Mouse (Mus musculus) cerebellum, postnatal 36 days (tissue): ENCODE results near the gene 2310034G01Rik.

Experiments
- DNase-seq, 2 experiments: peaks; one replicate each; pipeline ENCODE4 v3.0.0; 2021 to 2022; ENCODE audit warnings: mixed read lengths in 2 of 2

Gene 2310034G01Rik

DNA sequence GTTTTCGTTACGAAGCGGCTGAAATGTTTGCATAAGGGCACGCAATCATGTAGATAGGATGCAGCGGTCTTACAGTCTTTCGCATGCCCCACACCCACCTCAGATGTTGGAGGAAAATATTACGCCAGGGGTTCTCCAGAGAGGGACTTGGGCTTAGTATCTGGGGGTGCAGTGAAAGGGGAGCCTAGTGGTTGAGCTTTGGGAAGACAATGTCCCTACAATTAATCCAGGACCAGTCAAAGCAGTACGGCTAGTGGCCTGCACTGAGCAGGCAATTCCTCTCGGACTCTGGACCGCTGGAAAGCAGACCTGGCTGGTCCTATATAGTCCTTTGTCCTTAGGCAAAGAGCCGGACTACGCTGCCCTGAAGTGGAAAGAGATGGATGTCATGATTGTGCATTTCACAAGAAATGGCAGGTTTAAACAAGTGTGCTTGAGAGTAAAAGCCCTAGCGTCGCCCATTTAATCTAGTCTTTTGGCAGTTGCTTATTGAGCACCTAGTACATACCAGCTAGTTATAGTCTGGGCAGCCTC is 22.5 kb downstream of the 2310034G01Rik start:
- DNase-seq: peak in 1 of 2 experiments; percentile 43

DNA sequence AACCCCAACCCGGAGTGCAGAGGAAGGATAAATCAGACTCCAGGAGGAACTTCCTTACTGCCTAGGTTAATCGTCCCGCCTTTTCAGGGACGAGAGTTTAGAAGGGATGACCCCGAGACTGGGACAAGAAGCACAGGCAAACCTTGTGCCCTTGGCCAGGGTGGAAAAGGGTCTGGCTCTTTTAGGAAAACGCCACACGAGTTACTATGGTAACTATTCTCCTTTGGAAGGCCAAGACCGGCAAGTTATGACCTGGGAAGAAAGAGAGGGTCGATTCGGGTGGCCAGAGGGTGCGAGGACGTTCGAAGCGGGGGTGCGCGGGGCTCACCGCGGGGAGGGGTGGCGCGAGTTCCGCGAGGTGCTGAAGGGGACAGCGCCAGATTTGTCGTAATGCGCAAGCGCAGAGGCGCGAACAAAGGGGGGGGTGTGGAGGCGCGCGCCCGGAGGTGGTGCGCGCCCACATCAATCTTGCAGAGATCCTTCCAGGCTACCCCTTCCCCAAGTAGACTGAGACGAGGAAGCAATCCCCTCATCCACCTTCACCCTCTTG is 23.3 kb downstream of the 2310034G01Rik start, which contains the start of gene Psd:
Gene Psd, minus strand, starts transcription at position 401 of the 550 bp plus-strand sequence.
- DNase-seq: peak; percentile 81 to 82

DNA sequence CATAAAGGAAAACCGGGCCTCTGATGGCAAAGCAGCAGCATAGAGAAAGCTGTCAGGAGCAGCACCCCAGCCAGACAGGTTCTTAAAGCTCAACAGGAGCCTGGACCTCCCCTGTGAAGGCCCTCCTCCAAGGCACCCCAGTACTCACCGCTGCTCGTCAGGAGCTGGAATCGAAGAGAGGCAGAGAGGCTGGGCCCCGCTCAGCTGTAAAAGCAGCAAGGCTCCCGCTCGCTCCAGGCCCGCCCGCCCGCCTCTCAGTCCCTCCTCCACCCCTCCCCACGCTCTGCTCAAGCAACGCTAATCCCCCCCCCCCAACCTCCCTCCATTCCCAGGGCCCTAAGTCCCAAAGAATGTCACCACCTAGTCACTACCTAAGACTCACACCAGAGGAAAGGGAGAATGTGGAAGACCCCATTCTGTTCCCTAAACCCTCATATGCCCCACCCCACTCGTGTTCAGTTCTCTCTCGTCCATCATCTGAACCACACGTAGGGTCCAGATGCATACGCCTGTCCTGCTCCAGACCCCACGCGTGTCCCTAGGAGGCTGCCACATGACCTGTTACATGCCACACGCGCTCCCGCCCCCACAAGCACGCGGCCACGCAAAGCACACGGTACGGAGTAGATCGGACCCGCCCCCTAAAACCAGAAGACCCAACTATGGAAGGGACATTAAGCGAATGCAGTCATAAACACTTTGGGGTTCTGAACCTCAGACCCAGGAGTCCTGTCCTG is 23.9 kb downstream of the 2310034G01Rik start:
- DNase-seq: peak; percentile 56 to 65

DNA sequence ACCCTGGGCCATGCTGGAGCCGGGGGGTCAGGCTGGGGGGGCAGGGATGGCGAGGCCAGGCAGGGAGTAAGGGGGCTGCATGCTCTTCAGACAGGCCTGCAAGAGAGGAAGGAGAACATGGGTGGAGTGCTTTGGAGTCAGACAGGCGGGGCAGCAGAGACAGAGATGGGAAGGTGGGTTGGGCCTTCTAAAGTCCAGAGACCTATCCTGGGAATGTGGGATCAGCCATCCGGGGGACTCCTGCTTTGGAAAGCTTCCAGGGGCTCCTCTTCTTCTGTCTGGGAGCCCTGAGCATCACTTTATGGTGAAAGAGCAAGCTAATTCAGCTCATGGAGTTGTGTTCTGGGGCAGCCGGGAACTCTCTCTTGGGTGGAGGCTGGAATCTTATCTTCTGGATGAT is 25.2 kb downstream of the 2310034G01Rik start:
- no peak for DNase-seq

DNA sequence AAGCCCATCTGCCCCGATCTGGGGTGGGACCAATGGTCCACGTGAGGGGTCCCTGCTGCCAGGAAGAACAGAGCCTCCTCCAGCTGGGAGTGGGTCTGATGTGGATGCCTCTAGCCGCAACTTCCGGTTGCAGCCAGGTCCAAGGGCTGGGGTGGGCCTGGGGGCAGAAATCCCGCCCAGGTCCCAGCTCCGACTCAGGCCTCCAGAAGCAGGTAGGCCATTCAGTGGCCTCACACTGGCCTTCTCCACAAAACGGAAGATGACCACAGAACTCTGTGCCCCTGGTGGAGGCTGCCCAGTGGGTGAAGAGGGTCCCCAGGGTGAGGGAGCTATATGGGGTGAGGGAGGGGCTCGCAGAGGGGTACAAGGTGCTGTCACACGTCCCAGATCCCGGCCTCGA is 25.7 kb downstream of the 2310034G01Rik start:
- no peak for DNase-seq

DNA sequence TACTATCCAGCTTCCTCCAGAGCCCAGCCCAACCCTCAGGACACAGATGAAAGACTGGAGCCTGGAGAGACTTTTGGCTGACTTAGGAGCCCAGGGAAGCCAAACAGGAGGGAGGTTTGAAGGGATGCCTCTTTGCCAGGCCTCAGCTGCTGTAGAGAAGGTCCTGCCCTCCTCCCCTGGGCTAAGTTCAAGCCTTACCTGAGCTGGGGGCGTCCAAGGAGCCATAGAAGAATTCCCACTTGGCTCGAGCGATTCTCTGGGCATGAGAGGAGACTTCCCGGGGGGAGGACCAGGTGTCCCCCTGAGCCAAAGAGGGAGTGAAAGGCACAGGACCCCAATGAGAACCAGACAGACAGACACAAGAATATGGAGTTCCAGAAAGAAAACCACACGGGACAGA is 26.4 kb downstream of the 2310034G01Rik start:
- DNase-seq: no peak

DNA sequence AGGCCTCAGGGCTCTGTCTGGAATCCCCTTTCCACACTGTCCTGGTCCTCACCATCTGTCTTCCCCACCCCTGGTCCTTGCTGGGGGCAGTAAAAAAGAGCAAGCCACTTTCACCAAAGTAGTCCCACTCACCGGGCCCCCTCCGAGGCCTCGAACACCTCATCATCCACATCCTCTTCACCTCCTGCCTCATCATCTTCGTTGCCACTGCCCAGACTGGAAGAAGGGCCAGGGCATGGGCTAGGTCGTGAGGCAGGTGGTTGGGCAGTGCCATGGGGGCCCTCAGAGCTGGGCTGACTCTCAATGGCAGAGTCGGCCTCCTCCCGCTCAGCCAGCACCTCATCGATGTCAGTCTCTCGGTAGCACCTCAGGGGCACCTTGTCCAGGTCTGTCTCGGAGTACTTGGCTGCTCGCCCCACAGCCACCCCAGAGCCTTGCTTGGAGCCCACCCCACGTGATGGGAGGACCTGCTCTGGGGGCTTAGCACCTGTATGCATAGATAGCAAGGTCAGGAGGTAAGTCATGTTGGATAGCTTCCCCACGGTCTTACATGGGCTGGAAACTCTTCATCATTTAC is 27.0 kb downstream of the 2310034G01Rik start:
- peak in 1 of 2 experiments; percentile 16 for DNase-seq

DNA sequence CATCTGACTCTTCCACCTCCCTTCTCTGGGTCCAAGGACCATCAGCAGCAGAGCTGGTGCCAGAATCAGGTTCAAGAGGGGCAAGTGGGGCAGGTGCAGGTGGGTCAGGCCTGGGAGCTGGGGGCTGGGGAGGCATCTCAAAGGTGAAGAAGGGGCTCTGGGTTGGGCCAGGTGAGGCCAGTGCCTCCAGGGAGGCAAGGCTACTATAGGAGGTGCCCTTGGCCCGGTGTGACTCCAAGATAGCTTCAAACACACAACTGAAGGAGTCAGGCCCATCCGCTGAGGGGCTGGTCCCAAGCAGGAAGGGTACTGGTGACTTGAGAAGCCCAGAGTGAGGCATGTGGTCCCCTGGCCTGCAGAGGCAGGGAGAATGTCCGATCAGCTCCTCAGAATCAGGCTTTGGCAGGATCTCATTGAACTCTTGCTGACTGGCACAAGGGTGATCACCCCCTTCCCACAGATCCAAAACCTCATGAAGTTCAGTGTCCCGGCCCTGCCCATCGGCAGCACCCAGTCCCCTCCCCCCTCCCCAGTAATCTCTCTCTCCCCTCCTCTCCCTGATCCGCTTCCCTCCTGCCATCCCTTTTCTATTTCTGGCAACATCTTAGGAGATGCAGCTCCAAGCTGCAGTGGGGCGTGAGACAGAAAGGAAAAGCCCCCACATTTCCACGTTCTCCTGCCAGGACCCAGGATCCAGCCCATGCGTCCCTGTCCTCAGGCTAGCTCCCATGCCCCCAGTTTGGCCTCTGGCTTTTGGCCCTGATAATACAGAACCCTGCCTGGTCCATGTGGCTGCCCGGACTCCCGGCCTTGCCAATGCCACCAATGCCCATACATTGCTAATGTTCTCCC is 27.7 kb downstream of the 2310034G01Rik start:
- DNase-seq: peak in 1 of 2 experiments; percentile 23

DNA sequence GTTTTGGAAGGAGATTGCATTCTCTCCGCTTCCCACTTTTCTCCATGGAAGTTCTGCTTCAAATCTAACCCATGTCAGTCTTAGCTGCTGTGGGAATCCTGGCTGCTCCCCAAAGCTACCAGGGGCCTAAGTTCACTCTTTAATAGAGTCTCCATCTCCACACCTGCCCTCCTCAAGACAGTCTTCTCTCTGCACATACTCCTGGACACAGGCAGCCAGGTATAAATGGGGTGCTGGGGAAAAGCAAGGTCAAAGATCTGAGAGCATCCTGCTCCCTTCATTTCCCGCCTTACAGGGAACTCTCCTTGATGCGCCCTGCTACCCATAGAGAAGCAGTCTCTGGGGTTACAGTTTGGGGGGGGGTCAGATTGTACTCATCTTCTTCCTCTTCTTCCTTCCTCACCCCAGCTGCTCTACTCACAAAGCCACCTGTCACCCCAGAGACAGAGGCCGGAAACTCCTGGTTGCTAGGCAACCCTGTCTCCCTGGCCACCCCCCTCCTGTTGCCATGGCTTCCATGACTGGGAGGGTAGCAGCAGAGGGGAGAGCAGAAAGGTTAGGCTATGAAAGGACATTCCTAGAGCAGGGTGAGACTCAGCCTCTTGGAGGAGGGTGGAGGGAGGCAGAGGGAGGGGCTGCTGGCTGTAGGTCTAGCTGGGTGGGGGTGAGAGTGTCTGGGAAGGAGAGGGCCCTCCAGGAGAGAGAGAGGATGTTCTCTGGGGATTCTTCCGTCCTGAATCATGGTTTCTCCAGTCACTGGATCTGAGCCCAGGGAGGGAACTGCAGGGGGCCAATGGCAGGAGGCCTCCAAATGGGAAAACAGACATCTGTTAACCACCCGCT is 28.8 kb downstream of the 2310034G01Rik start:
- peak; percentile 80 to 81 for DNase-seq

GRCm38 (mm10) chr19:46320076-46320785 is 29.9 kb downstream of the 2310034G01Rik start:
- DNase-seq: peak in 1 of 2 experiments; percentile 19

GRCm38 (mm10) chr19:46318586-46319378 is 31.3 kb downstream of the 2310034G01Rik start:
- DNase-seq: peak; percentile 52 to 70

DNA sequence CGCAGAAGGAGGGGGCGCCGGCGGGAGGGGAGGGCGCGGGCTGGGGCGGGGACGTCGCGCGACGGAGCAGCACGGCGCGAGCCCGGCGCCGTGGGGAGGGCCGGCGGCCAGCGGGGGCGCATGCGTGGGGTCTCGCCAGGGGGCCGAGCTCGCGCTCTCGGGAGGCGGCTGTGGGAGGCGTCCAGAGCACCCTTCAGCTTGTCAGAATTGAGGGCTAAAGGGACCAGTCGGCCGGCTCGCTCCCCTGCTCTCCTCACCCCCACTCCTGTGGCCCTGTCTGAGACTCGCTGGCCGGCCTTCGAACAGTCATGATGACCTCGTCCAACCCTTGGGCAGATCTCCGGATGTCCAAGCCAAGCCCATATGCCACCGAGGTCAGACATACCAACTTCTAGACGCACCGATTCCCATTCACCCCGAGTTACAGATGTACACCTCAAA is 32.1 kb downstream of the 2310034G01Rik start:
- peak; percentile 35 to 38 for DNase-seq

DNA sequence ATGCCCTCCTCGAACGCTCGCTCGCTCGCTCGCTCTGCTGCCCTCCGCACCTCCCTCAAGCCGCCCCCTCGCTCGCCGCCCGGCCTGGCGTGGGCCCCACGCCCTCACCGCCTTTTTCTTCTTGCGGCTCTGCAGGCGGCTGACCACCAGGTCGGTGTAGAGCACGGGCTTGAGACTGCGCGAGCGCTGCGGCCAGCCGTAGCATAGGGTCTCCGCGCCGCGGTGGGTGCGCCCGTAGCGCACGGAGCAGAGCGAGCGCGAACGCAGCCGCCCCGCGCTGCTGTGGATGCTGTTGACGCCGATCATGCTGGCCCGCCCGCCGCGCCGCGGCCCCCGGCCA is 32.6 kb downstream of the 2310034G01Rik start:
- peak in 1 of 2 experiments; percentile 13 for DNase-seq

GRCm38 (mm10) chr19:46316846-46317545 is 33.1 kb downstream of the 2310034G01Rik start:
- DNase-seq: peak; percentile 8 to 11

DNA sequence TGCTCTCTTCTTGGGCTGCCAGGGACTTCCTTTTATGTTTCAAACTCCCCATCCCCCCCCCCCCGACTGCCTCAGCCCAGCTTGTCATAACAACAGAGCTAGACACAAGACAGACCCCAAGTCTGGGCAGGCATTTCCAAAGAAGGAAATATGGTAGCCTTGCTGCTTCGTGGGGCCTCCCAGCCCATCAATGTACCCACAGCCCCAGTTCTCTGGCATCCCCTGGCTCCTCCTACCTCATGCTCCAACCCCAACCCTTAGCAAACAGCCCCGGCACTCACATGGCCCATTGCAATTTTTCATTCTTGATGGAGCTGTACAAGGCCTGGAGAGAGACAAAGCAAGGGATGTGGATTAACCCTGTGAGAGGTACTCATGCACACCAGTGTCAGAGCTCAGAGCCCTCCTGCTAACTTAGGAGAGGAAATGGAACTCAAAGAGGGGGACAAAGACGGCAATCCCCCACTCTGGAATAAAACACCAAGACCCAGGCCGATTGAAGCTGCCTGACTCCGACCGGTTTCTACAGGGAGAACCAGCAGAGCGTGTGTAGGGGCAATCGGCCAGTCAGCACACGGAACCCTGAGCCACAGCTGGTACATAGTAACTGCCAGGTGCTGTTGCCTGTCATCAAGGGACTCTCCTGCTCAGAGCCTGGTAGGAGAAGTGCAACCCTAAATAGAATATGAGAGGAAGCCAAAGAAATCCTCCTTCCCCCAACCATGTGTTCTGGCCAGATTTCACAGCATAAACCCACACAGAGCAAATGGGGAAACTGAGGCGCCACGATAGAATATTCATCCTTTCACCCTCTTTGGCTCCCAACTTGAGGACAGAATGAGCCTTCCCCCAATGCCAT is 34.1 kb downstream of the 2310034G01Rik start:
- DNase-seq: peak in 1 of 2 experiments; percentile 3

- DNase-seq: no peak
Observed at GRCm38 (mm10) chr19:46314872-46315742, 35.0 kb downstream of the 2310034G01Rik start.

GRCm38 (mm10) chr19:46314151-46314601 is 35.9 kb downstream of the 2310034G01Rik start:
- peak in 1 of 2 experiments; percentile 30 for DNase-seq
